ENCODE assay signal across 17 mouse cellular contexts in the genomic region with DNA sequence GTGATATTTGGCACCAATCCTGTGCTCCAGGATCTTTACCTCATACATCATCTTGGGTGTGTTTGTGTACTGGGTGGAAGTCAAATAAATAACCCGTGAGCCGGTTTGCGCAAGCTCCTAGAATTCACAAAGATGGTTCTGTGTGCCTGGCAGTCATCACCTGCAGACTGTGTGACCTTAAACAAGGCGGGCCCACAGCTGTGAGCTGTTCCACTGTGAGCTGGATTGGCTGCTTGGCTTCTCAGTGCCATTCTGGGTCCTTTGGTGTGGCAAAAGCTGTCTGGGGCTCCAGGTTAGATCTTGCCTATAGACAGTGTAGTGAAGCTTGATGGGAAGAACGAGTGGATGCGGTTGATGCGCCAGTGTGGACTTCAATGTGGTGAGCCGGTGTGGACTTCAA. TPM values are rescaled to one million over a fixed set of nuclear protein-coding genes. Genes with fewer than 3 reads are reported as not detected.
DNase-seq lines count a peak whose midpoint lies in the region; ATAC-seq and TF ChIP-seq lines count a peak whose summit lies in the region.
"Had no signal": no experiment of that assay in that cellular context is flagged by ENCODE, and none has a peak within 500 bp of the region (broad histone marks: within the 10 kb centered on the region; RNA-seq: fewer than 3 reads in every experiment).

No protein-coding gene starts in this region.

- no peak for TF ChIP-seq POLR2A in limb, embryonic 14.5 days (IDR thresholded peaks at IDR 0.05; ENCODE audit: borderline replicate concordance, extremely low read depth, insufficient read depth, insufficient read length)

- 77% methylated on average over 8 of the region's 8 CpGs for WGBS in liver, postnatal 0 days (ENCODE audit: insufficient replicate concordance)
- WGBS in intestine, embryonic 15.5 days = 60% methylated on average over 8 of the region's 8 CpGs
- 67% methylated on average over 8 of the region's 8 CpGs for WGBS in limb, embryonic 14.5 days
- WGBS in midbrain, embryonic 14.5 days = 90% methylated on average over 8 of the region's 8 CpGs

- no peak overlapping the region for H3K4me3 ChIP-seq in liver, postnatal 0 days (ENCODE audit: low read depth, low read length)
- H3K4me3 ChIP-seq in intestine, embryonic 15.5 days (replicated peaks) = no peak overlapping the region
- no peak overlapping the region for H3K4me3 ChIP-seq in limb, embryonic 14.5 days (replicated peaks; ENCODE audit: low read length)
- H3K4me3 ChIP-seq in midbrain, embryonic 14.5 days (replicated peaks; ENCODE audit: low read depth, low read length) = no peak overlapping the region
- H3K4me3 ChIP-seq: forebrain, embryonic 15.5 days; hindbrain, embryonic 13.5 days; neural tube, embryonic 13.5 days had no signal

- H3K9me3 ChIP-seq in liver, postnatal 0 days (ENCODE audit: low read length) = no peaks in the 10 kb centered on the region
- no peaks in the 10 kb centered on the region for H3K9me3 ChIP-seq in intestine, embryonic 15.5 days
- H3K9me3 ChIP-seq in limb, embryonic 14.5 days (ENCODE audit: control insufficient read depth, low read length) = no peaks in the 10 kb centered on the region
- no peaks in the 10 kb centered on the region for H3K9me3 ChIP-seq in midbrain, embryonic 14.5 days (ENCODE audit: control insufficient read depth, low read length)
- H3K9me3 ChIP-seq: forebrain, embryonic 15.5 days; G1E; hindbrain, embryonic 13.5 days; neural tube, embryonic 13.5 days had no signal

- peak; percentile 33; the same call in 1 of the 2 replicates for TF ChIP-seq EP300 in liver, postnatal 0 days (IDR thresholded peaks at IDR 0.05; ENCODE audit: low read depth)

- peak overlapping the region; percentile 69 for H3K27ac ChIP-seq in liver, postnatal 0 days (ENCODE audit: low read depth)
- no peak overlapping the region for H3K27ac ChIP-seq in intestine, embryonic 15.5 days
- peak overlapping the region; percentile 49; the same call in 1 of the 2 replicates for H3K27ac ChIP-seq in limb, embryonic 14.5 days (replicated peaks; ENCODE audit: low read depth, low read length)
- no peak overlapping the region for H3K27ac ChIP-seq in midbrain, embryonic 14.5 days (replicated peaks; ENCODE audit: low read depth, low read length)
- H3K27ac ChIP-seq: forebrain, embryonic 15.5 days; hindbrain, embryonic 13.5 days; liver, embryonic 14.5 days; neural tube, embryonic 13.5 days had no signal

- no peaks in the 10 kb centered on the region for H3K36me3 ChIP-seq in liver, postnatal 0 days (replicated peaks; ENCODE audit: insufficient read depth, low read length)
- no peaks in the 10 kb centered on the region for H3K36me3 ChIP-seq in intestine, embryonic 15.5 days
- no peaks in the 10 kb centered on the region for H3K36me3 ChIP-seq in limb, embryonic 14.5 days (ENCODE audit: control insufficient read depth, insufficient read depth, low read length)
- no peaks in the 10 kb centered on the region for H3K36me3 ChIP-seq in midbrain, embryonic 14.5 days (ENCODE audit: control insufficient read depth, insufficient read depth, low read length)
- H3K36me3 ChIP-seq: forebrain, embryonic 15.5 days; G1E; hindbrain, embryonic 13.5 days; neural tube, embryonic 13.5 days had no signal

- H3K9ac ChIP-seq in liver, postnatal 0 days (replicated peaks) = no peak overlapping the region
- no peak overlapping the region for H3K9ac ChIP-seq in intestine, embryonic 15.5 days
- H3K9ac ChIP-seq in limb, embryonic 14.5 days (ENCODE audit: low read depth, low read length, severe bottlenecking) = no peak overlapping the region
- no peak overlapping the region for H3K9ac ChIP-seq in midbrain, embryonic 14.5 days (replicated peaks; ENCODE audit: low read length)
- H3K9ac ChIP-seq: forebrain, embryonic 15.5 days; hindbrain, embryonic 13.5 days; liver, embryonic 14.5 days; neural tube, embryonic 13.5 days had no signal

- peaks cover 18% of the 10 kb centered on the region for H3K4me1 ChIP-seq in liver, postnatal 0 days (ENCODE audit: insufficient read depth)
- peaks cover 30% of the 10 kb centered on the region; the same call in 1 of the 2 replicates for H3K4me1 ChIP-seq in intestine, embryonic 15.5 days (replicated peaks)
- H3K4me1 ChIP-seq in limb, embryonic 14.5 days (ENCODE audit: control insufficient read depth, insufficient read depth, low read length) = peaks cover 23% of the 10 kb centered on the region
- no peaks in the 10 kb centered on the region for H3K4me1 ChIP-seq in midbrain, embryonic 14.5 days (ENCODE audit: control insufficient read depth, insufficient read depth, low read length)

- 0 out of 2 replicates have a peak overlapping the region, but pooled peaks have one; percentile 22 for H3K4me2 ChIP-seq in liver, postnatal 0 days (ENCODE audit: low read depth, low read length)
- H3K4me2 ChIP-seq in intestine, embryonic 15.5 days (replicated peaks) = no peak overlapping the region
- no peak overlapping the region for H3K4me2 ChIP-seq in limb, embryonic 14.5 days (replicated peaks; ENCODE audit: low read depth, low read length, severe bottlenecking)
- no peak overlapping the region for H3K4me2 ChIP-seq in midbrain, embryonic 14.5 days (ENCODE audit: low read length)
- H3K4me2 ChIP-seq: forebrain, embryonic 15.5 days; hindbrain, embryonic 13.5 days; neural tube, embryonic 13.5 days had no signal

- peak; percentile 86 for ATAC-seq in liver, postnatal 0 days
- peak; percentile 39 for ATAC-seq in intestine, embryonic 15.5 days
- ATAC-seq in limb, embryonic 14.5 days (ENCODE audit: low FRiP score, low read depth) = peak; percentile 55; the same call in 1 of the 2 replicates
- no peak for ATAC-seq in midbrain, embryonic 14.5 days (ENCODE audit: low FRiP score, low TSS enrichment)
- ATAC-seq: forebrain, embryonic 15.5 days had no signal

- no peak for TF ChIP-seq CTCF in liver, postnatal 0 days (IDR thresholded peaks at IDR 0.05; ENCODE audit: low read depth)

- H3K27me3 ChIP-seq in liver, postnatal 0 days (ENCODE audit: insufficient read depth, low read length) = 0 out of 2 replicates have a peak, but pooled peaks cover 3% of the 10 kb centered on the region
- no peaks in the 10 kb centered on the region for H3K27me3 ChIP-seq in intestine, embryonic 15.5 days (replicated peaks)
- no peaks in the 10 kb centered on the region for H3K27me3 ChIP-seq in limb, embryonic 14.5 days (ENCODE audit: control insufficient read depth, insufficient read depth, low read length)
- no peaks in the 10 kb centered on the region; the same call in 1 of the 2 replicates for H3K27me3 ChIP-seq in midbrain, embryonic 14.5 days (ENCODE audit: control insufficient read depth, insufficient read depth, low read length)
- H3K27me3 ChIP-seq: forebrain, embryonic 15.5 days; hindbrain, embryonic 13.5 days; neural tube, embryonic 13.5 days had no signal

- peak; percentile 55 for DNase-seq in liver, postnatal 0 days
- DNase-seq in liver = no peak
- no peak for DNase-seq in limb, embryonic 14.5 days (ENCODE audit: low spot score)
- DNase-seq in thymus, postnatal 0 days (ENCODE audit: low spot score) = peak; percentile 82
- DNase-seq in B cell, adult 2 months = no peak
- no peak for DNase-seq in cerebellum, adult 11 months
- no peak for DNase-seq in midbrain, embryonic 14.5 days
- DNase-seq: adrenal gland, postnatal 10 days; cerebellum, adult 8-10 months; kidney, adult 18-20 months; right cerebral cortex, postnatal 4 days had no signal

RNA-seq across cellular contexts. Expression of a gene that starts 19.6 kb away (rescaled TPM):
- polyA plus RNA-seq in liver, postnatal 0 days (2015; fragmentation: Nextera tagmentation; extraction: Ambion mirVana) = 47.5 and 49.5 TPM in 2 replicates
- 42.0 and 47.0 TPM in 2 replicates for polyA plus RNA-seq in intestine, embryonic 15.5 days (2015; fragmentation: Nextera tagmentation; extraction: Ambion mirVana)
- 13.8 and 18.1 TPM in 2 replicates for polyA plus RNA-seq in limb, embryonic 14.5 days (2012; rRNA removed)
- 27.3 and 27.8 TPM in 2 replicates for polyA plus RNA-seq in limb, embryonic 14.5 days (2014; fragmentation: Nextera tagmentation; extraction: Ambion mirVana)
- 33.8 and 39.2 TPM in 2 replicates for polyA plus RNA-seq in thymus, postnatal 0 days (2015; fragmentation: Nextera tagmentation; extraction: Ambion mirVana)
- polyA plus RNA-seq in midbrain, embryonic 14.5 days (2014; fragmentation: Nextera tagmentation; extraction: Ambion mirVana) = 21.9 and 29.5 TPM in 2 replicates

Comparison
In these comparisons a context has a peak if more than half of its experiments do, and no peak if none do; other contexts are left out.
1. DNase-seq: peak in liver, postnatal 0 days (single experiment) and thymus, postnatal 0 days (single experiment); none in liver (single experiment), limb, embryonic 14.5 days (single experiment), B cell, adult 2 months (0 of 2), cerebellum, adult 11 months (single experiment) and midbrain, embryonic 14.5 days (single experiment).
2. H3K27ac ChIP-seq: peak in liver, postnatal 0 days (single experiment) and limb, embryonic 14.5 days (single experiment); none in intestine, embryonic 15.5 days (single experiment) and midbrain, embryonic 14.5 days (single experiment).